Mouse (Mus musculus) kidney, adult 18-20 months (tissue): Measurements from ENCODE around the gene Ncan.
"Not testable (repeated sequence)": the region's sequence is repeated elsewhere in the genome, so short reads cannot be mapped to it uniquely, and the experiment has no call there.

Source experiments
- DNase-seq: peaks from one replicate; pipeline ENCODE4 v3.0.0; 2021

The Ncan gene

DNA sequence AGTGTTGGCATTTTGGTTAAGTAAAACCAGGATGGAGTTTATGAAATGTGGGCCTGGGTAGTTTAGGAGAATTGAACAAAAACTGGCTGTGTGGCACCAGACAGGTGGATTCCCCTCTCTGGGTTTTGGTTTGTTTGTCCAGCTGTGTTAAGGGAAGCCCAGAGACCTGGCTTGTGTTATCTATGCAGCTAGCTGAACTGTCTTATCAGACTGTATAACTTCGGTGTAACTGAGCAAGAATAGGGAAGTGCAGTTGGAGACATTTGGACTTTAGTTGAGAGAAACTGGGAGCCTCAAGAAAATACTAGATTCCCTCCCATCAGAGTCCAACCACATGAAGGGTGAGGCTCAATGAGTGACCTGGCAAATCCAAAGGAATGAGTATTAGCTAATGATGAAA is 47.0 kb downstream of the Ncan start:
- no peak for DNase-seq

DNA sequence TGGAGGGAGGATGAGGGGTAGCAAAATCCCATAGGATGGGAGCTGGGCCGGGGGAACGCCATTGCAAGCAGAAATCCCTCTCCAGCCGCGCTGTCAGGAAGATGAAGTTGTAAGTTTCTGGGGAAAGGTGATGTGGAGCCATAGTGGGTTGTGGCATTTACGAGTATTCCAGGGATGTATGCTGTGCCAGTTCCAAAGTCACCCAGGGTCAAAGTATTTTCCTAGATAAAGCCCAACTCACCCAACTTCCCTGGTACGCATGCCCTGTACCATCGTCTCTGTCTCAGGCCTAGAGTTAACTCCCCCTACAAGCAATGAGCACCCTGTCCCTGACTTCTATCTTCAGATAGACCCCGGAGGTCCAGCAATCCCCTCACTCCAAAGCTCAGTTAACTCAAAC is 47.6 kb downstream of the Ncan start:
- DNase-seq = no peak

DNA sequence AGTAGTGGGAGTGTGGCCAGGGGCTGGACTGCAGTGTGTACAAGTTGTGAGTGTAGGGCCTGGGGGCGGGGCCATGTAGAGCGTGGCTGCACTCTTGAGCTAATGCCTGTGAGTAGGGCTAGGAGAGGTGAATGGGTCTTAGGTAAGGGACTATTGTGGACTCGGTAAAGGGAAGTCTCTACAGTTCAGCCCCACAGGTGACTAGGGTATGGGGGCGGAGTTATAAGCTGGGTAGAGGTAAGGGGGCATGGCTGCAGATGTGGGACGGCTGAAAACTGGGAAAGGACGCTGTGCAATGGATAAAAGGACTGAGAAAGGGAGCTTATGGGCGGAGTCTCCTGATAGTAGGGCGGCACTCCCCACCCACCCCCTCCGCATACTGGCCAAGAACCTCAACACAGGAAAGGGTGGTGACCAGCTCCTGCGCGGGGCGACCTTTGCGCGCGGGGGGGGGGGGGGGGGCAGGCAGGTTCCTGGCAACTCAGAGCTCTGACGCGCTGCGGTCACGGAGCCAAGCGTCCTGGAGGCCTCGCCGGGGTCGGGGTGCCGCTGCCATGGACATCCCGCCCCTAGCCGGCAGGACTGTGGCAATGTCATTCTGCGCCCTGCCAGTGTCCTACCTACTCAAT is 48.1 kb downstream of the Ncan start, which contains the start of gene Tm6sf2:
Tm6sf2 (plus strand) TSS at position 484 of the 629 bp plus-strand sequence.
- peak; percentile 74 for DNase-seq

DNA sequence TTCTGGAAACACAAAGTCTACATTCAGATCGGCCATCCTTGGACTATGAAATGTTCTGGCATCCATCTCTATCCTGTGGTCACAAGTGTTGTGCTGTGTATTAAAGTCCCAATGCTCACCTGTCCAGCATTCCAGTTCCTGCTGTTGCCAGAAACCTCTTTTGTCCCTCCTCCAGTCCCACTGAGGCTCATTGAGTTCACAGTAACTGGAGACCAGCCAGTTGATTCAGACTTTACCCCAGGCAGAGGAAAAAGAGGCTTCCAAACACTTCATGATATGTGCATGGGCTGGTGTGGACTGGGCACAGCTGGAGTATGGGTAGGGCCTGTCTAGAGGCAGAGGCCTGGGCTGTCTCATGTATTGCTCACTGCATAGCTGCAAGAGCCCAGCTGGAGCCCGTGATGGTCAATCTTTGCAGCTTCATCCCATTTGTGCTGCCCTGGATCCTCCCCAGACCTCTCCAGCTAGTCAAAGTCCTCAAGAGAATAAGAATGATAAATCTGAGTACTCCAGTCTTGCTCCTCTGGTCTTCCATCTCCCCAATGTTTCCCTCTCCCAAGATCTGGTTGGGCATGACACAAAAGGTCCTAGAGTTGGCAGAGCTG is 48.7 kb downstream of the Ncan start:
- no peak for DNase-seq

DNA sequence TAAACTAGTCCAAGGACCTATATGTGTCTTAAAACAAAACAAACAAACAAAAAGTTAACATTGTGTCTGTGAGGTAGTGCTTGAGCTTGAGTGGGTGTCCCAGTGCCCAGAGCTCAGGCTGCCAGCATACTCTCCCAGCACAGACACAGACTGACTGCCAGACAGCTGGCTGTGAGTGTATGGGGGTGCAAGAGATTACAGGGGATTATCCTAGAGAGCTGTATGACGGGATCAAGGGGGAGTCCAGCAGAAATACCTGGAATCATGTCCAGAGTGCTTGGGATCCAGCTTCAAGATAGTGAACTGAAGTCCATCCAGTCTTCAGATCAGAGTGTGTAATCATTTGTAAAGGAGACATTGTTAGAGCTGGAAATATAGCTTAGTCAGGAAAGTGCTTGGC is 63.0 kb downstream of the Ncan start:
- DNase-seq = no peak

DNA sequence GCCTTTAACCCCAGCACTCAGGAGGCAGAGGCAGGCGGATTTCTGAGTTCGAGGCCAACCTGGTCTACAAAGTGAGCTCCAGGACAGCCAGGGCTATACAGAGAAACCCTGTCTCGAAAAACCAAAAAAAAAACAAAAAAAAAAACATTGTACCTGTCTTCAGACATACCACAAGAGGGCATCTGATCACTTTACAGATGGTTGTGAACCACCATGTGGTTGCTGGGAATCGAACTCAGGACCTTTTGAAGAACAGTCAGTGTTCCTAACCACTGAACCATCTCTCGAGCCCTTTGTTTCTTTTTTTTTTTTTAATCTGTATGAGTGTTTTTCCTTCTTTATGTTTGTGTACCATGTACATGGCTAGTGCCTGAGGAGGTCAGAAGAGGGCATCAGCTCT is 70.2 kb downstream of the Ncan start:
- DNase-seq = not testable (repeated sequence)

DNA sequence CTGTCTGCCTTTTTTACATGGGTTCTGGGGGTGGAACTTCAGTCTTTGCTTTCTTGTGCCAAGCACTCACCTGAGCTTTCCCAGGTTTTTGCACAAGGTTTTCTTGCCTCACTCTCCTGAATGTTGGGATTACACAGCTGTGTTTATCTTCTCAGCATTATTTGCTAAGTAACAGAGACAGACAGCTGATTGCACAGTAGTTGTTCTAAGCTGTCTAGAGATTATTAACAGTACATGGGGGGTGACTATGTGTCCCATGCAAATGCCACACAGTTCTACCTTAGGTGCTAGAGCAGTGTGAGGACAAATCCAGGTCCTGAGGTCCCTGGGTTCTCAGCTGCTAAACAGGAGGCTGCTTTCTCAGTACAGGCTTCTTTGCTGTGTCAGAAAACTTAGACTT is 71.0 kb downstream of the Ncan start:
- no peak for DNase-seq

DNA sequence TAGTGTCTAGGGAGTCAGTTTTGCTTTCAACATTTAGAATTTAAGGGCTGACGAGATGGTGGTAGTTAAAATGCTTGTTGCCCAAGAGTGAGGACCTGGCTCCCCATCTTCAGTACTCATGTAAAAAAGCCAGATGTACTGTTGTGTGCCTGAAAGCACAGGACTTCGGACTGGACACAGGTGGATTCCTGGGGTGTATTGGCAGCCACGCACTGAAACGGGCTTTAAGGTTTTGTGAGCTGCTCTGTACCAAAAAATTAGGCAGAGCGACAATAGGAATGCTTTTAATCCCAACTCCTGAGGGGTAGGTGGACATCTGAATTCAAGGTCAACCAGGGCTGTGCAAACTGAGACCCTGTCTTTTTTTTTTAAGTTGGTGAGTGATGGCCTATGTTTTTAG is 76.7 kb downstream of the Ncan start:
- DNase-seq = no peak
